8 mouse cellular contexts compared by ENCODE assay signal in genomic region chr13:98206546-98206870, GRCm38 (mm10). TPM values are rescaled to one million over a fixed set of nuclear protein-coding genes. Genes with fewer than 3 reads are reported as not detected.
DNase-seq lines count a peak whose midpoint lies in the region; ATAC-seq and TF ChIP-seq lines count a peak whose summit lies in the region.

No protein-coding gene starts in this region.

- no peaks in the 10 kb centered on the region for H3K36me3 ChIP-seq in heart, embryonic 13.5 days
- H3K36me3 ChIP-seq in ES-E14 (ENCODE audit: control insufficient read depth, insufficient read depth, low read length, poor library complexity, severe bottlenecking) = no peaks in the 10 kb centered on the region
- H3K36me3 ChIP-seq in hindbrain, embryonic 11.5 days (ENCODE audit: control insufficient read depth, insufficient read depth, low read length) = no peaks in the 10 kb centered on the region
- H3K36me3 ChIP-seq in midbrain, embryonic 11.5 days (ENCODE audit: control insufficient read depth, insufficient read depth, low read length) = no peaks in the 10 kb centered on the region

- peak overlapping the region; percentile 72 for H3K4me3 ChIP-seq in heart, embryonic 13.5 days
- peak overlapping the region; percentile 67 to 74 for H3K4me3 ChIP-seq in ES-E14 (ENCODE audit: insufficient read depth in 1 of 2, low read depth in 1 of 2, low read length in 2 of 2, poor library complexity in 1 of 2, severe bottlenecking in 1 of 2)
- H3K4me3 ChIP-seq in hindbrain, embryonic 11.5 days (ENCODE audit: low read depth, low read length) = peak overlapping the region; percentile 63
- H3K4me3 ChIP-seq in midbrain, embryonic 11.5 days (ENCODE audit: low read depth, low read length) = peak overlapping the region; percentile 62

- peak overlapping the region; percentile 80 for H3K9ac ChIP-seq in heart, embryonic 13.5 days
- peak overlapping the region; percentile 59 for H3K9ac ChIP-seq in ES-E14 (ENCODE audit: insufficient read depth, low read depth, low read length, poor library complexity, severe bottlenecking)
- H3K9ac ChIP-seq in hindbrain, embryonic 11.5 days (ENCODE audit: low read depth, low read length) = peak overlapping the region; percentile 62
- H3K9ac ChIP-seq in midbrain, embryonic 11.5 days (ENCODE audit: low read length) = peak overlapping the region; percentile 72

- H3K9me3 ChIP-seq in heart, embryonic 13.5 days = no peaks in the 10 kb centered on the region
- H3K9me3 ChIP-seq in ES-E14 (ENCODE audit: control insufficient read depth, insufficient read depth, low read depth, low read length) = no peaks in the 10 kb centered on the region
- H3K9me3 ChIP-seq in hindbrain, embryonic 11.5 days (ENCODE audit: control insufficient read depth, low read length) = no peaks in the 10 kb centered on the region
- no peaks in the 10 kb centered on the region for H3K9me3 ChIP-seq in midbrain, embryonic 11.5 days (ENCODE audit: control insufficient read depth, low read length)

- peak overlapping the region; percentile 92 for H3K4me2 ChIP-seq in heart, embryonic 13.5 days
- H3K4me2 ChIP-seq in hindbrain, embryonic 11.5 days (replicated peaks; ENCODE audit: low read depth, low read length) = peak overlapping the region; percentile 98
- H3K4me2 ChIP-seq in midbrain, embryonic 11.5 days = peak overlapping the region; percentile 95

- in situ Hi-C loops in ES-E14 (cut with MboI; ENCODE audit: low sequenced_read_pairs in 2 of 2, unreplicated experiment in 2 of 2) = no loop called here

- ATAC-seq in heart, embryonic 13.5 days (ENCODE audit: extremely low read depth, insufficient number of reproducible peaks, low FRiP score, low TSS enrichment) = no peak
- no peak; the same call in none of the 2 replicates for ATAC-seq in hindbrain, embryonic 11.5 days (ENCODE audit: low FRiP score)
- no peak for ATAC-seq in midbrain, embryonic 11.5 days (ENCODE audit: low FRiP score)

- peak overlapping the region; percentile 86 for H3K27ac ChIP-seq in heart, embryonic 13.5 days (replicated peaks)
- no peak overlapping the region for H3K27ac ChIP-seq in ES-E14 (ENCODE audit: insufficient read depth, low read depth, low read length, poor library complexity, severe bottlenecking)
- H3K27ac ChIP-seq in hindbrain, embryonic 11.5 days (ENCODE audit: low read depth, low read length) = peak overlapping the region; percentile 65; the same call in 1 of the 2 replicates
- peak overlapping the region; percentile 53; the same call in 1 of the 2 replicates for H3K27ac ChIP-seq in midbrain, embryonic 11.5 days (ENCODE audit: low read depth, low read length)

- H3K27me3 ChIP-seq in heart, embryonic 13.5 days (replicated peaks) = peaks cover 13% of the 10 kb centered on the region
- H3K27me3 ChIP-seq in hindbrain, embryonic 11.5 days (ENCODE audit: control insufficient read depth, insufficient read depth, low read length) = no peaks in the 10 kb centered on the region
- peaks cover 3% of the 10 kb centered on the region for H3K27me3 ChIP-seq in midbrain, embryonic 11.5 days (ENCODE audit: control insufficient read depth, insufficient read depth, low read length)

- intact Hi-C loops in heart, postnatal 36 days (cut with DNase I) = loop anchor here (1.0 to 5.0 kb wide), 2 partner anchors 84 to 175 kb away; no protein-coding TSS in a partner anchor

- 3% methylated on average over 13 of the region's 13 CpGs for WGBS in heart, embryonic 13.5 days
- 2% methylated on average over 13 of the region's 13 CpGs for WGBS in hindbrain, embryonic 11.5 days
- 4% methylated on average over 13 of the region's 13 CpGs for WGBS in midbrain, embryonic 11.5 days

- peaks cover 19% of the 10 kb centered on the region for H3K4me1 ChIP-seq in heart, embryonic 13.5 days
- peaks cover 0 to 10% of the 10 kb centered on the region in 2 experiments; a peak in 3 of 4 replicates for H3K4me1 ChIP-seq in ES-E14 (ENCODE audit: control insufficient read depth in 2 of 2, insufficient read depth in 2 of 2, low read length in 2 of 2, poor library complexity in 1 of 2)
- H3K4me1 ChIP-seq in hindbrain, embryonic 11.5 days (replicated peaks; ENCODE audit: control insufficient read depth, insufficient read depth, low read length) = peaks cover 7% of the 10 kb centered on the region; the same call in 1 of the 2 replicates
- H3K4me1 ChIP-seq in midbrain, embryonic 11.5 days (ENCODE audit: control insufficient read depth, insufficient read depth, low read length) = peaks cover 3% of the 10 kb centered on the region; the same call in 1 of the 2 replicates

- no peak for DNase-seq in heart, postnatal 36 days
- no peak for DNase-seq in ES-E14 (ENCODE audit: low read depth, low spot score)
- DNase-seq in hindbrain, embryonic 11.5 days (ENCODE audit: low spot score) = no peak
- DNase-seq in midbrain, embryonic 11.5 days (ENCODE audit: low spot score, missing footprints) = peak; percentile 94
- no peak for DNase-seq in embryo, embryonic 9.5 days (ENCODE audit: extremely low spot score)
- no peak for DNase-seq in left cerebral cortex, adult 11 months (ENCODE audit: low spot score)
- DNase-seq in gastrocnemius, adult 8-10 months (ENCODE audit: low spot score in 2 of 2) = no peak

TF ChIP-seq in ES-E14, 5 proteins besides CTCF, POLR2A, EP300 and RAD21:
- no peak for TF ChIP-seq ZC3H11A (IDR thresholded peaks at IDR 0.05; ENCODE audit: borderline replicate concordance, low read depth, low read length)
- TF ChIP-seq ZNF384 (IDR thresholded peaks at IDR 0.05; ENCODE audit: low read depth, low read length) = no peak
- TF ChIP-seq MAFK (IDR thresholded peaks at IDR 0.05; ENCODE audit: insufficient read depth, low read depth, low read length) = no peak
- TF ChIP-seq HCFC1 (IDR thresholded peaks at IDR 0.05; ENCODE audit: borderline replicate concordance, insufficient read depth, low read length) = no peak
- no peak for TF ChIP-seq CHD2 (IDR thresholded peaks at IDR 0.05; ENCODE audit: low read depth, low read length)

RNA-seq across cellular contexts. Expression of gene Arhgef28, which starts 0.3 kb away (rescaled TPM):
- polyA plus RNA-seq in heart, embryonic 13.5 days (2015; fragmentation: Nextera tagmentation; extraction: Ambion mirVana) = 9.3 and 11.8 TPM in 2 replicates
- 1 to 10 TPM; 4.5 to 4.9 TPM for total RNA-seq in heart, postnatal 36 days (2021)
- 13.3 and 19.0 TPM in 2 replicates for total RNA-seq in ES-E14 (2012; rRNA removed)
- polyA plus RNA-seq in hindbrain, embryonic 11.5 days (2014; fragmentation: Nextera tagmentation; extraction: Ambion mirVana) = 9.1 and 11.8 TPM in 2 replicates
- polyA plus RNA-seq in midbrain, embryonic 11.5 days (2014; fragmentation: Nextera tagmentation; extraction: Ambion mirVana) = 6.7 and 7.7 TPM in 2 replicates
- 1 to 10 TPM; 2.1 to 2.9 (median 2.7) TPM for total RNA-seq in gastrocnemius, adult 8-10 months (2022)

RNA-seq across cellular contexts. Expression of gene Utp15, which starts 56.3 kb away (rescaled TPM):
- polyA plus RNA-seq in heart, embryonic 13.5 days (2015; fragmentation: Nextera tagmentation; extraction: Ambion mirVana) = 13.5 and 15.0 TPM in 2 replicates
- 1 to 10 TPM; 5.2 to 6.6 TPM for total RNA-seq in heart, postnatal 36 days (2021)
- total RNA-seq in ES-E14 (2012; rRNA removed) = 33.4 and 38.9 TPM in 2 replicates
- polyA plus RNA-seq in hindbrain, embryonic 11.5 days (2014; fragmentation: Nextera tagmentation; extraction: Ambion mirVana) = 33.9 and 46.3 TPM in 2 replicates
- 40.4 and 42.9 TPM in 2 replicates for polyA plus RNA-seq in midbrain, embryonic 11.5 days (2014; fragmentation: Nextera tagmentation; extraction: Ambion mirVana)
- total RNA-seq in gastrocnemius, adult 8-10 months (2022) = 1 to 10 TPM; 3.0 to 4.7 (median 3.8) TPM

RNA-seq across cellular contexts. Expression of gene Ankra2, which starts 56.4 kb away (rescaled TPM):
- 14.1 and 14.8 TPM in 2 replicates for polyA plus RNA-seq in heart, embryonic 13.5 days (2015; fragmentation: Nextera tagmentation; extraction: Ambion mirVana)
- 10 to 100 TPM; 36.4 to 39.9 TPM for total RNA-seq in heart, postnatal 36 days (2021)
- 7.7 and 10.8 TPM in 2 replicates for total RNA-seq in ES-E14 (2012; rRNA removed)
- 40.1 and 40.9 TPM in 2 replicates for polyA plus RNA-seq in hindbrain, embryonic 11.5 days (2014; fragmentation: Nextera tagmentation; extraction: Ambion mirVana)
- 40.6 and 41.9 TPM in 2 replicates for polyA plus RNA-seq in midbrain, embryonic 11.5 days (2014; fragmentation: Nextera tagmentation; extraction: Ambion mirVana)
- total RNA-seq in gastrocnemius, adult 8-10 months (2022) = 10 to 100 TPM; 13.5 to 18.7 (median 16.3) TPM
